Mouse (Mus musculus) myocyte (in vitro differentiated cells): ENCODE data around the gene Ulk3. TPM values are rescaled to one million over a fixed set of nuclear protein-coding genes. Genes with fewer than 3 reads are reported as not detected.
A peak's percentile ranks its signal among the peaks of the same experiment; 100 is the strongest.

ENCODE experiments used
- H3K27me3 ChIP-seq: one replicate; pipeline ENCODE4 v1.6.1; 2011; ENCODE audit not compliant: control insufficient read depth, insufficient read depth, insufficient read length
- H3K36me3 ChIP-seq: one replicate; pipeline ENCODE4 v1.6.1; 2011; ENCODE audit not compliant: control insufficient read depth, insufficient read depth
- H3K4me2 ChIP-seq: one replicate; pipeline ENCODE4 v1.6.1; 2011; ENCODE audit warnings: low read depth, control low read depth
- H3K4me3 ChIP-seq: one replicate; pipeline ENCODE4 v1.5.1; 2011; ENCODE audit warnings: mild to moderate bottlenecking, control low read depth, moderate library complexity
- H3K79me2 ChIP-seq: one replicate; pipeline ENCODE4 v1.6.1; 2011; ENCODE audit not compliant: control insufficient read depth, insufficient read depth
- H3ac ChIP-seq: one replicate; pipeline ENCODE4 v1.6.1; 2011; ENCODE audit not compliant: control insufficient read depth, insufficient read length
- CEBPB ChIP-seq: IDR thresholded peaks from 2 replicates; pipeline ENCODE4 v1.6.1; 2011; ENCODE audit warnings: mild to moderate bottlenecking, moderate library complexity; ENCODE audit not compliant: poor library complexity, insufficient read depth, severe bottlenecking
- E2F4 ChIP-seq: IDR thresholded peaks from one replicate; pipeline ENCODE4 v1.6.1; 2011; ENCODE audit warnings: mild to moderate bottlenecking, control low read depth, moderate library complexity; ENCODE audit not compliant: insufficient read depth
- MAX ChIP-seq: IDR thresholded peaks from one replicate; pipeline ENCODE4 v1.6.1; 2011; ENCODE audit warnings: low read depth, mild to moderate bottlenecking, control low read depth
- MYOD1 ChIP-seq, 3 experiments: IDR thresholded peaks; one replicate each; pipeline ENCODE4 v1.6.1; 2011; ENCODE audit warnings: control low read depth in 2 of 3, low read depth in 2 of 3, mild to moderate bottlenecking in 2 of 3, moderate library complexity in 1 of 3; ENCODE audit not compliant: insufficient read length in 2 of 3, control insufficient read depth in 1 of 3
- MYOG ChIP-seq, 3 experiments: IDR thresholded peaks; one replicate each; pipeline ENCODE4 v1.6.1; 2011; ENCODE audit warnings: control low read depth in 2 of 3, low read depth in 2 of 3, mild to moderate bottlenecking in 2 of 3; ENCODE audit not compliant: insufficient read length in 2 of 3, control insufficient read depth in 1 of 3, insufficient read depth in 1 of 3
- POLR2A ChIP-seq: IDR thresholded peaks from one replicate; pipeline ENCODE4 v1.6.1; 2011; ENCODE audit warnings: low read depth, mild to moderate bottlenecking, control low read depth, moderate library complexity; ENCODE audit not compliant: insufficient read length
- POLR2AphosphoS2 ChIP-seq: IDR thresholded peaks from one replicate; pipeline ENCODE4 v1.6.1; 2011; ENCODE audit warnings: low read depth, control low read depth; ENCODE audit not compliant: insufficient read length
- REST ChIP-seq: IDR thresholded peaks from one replicate; pipeline ENCODE4 v1.6.1; 2011; ENCODE audit warnings: mild to moderate bottlenecking, control low read depth, moderate library complexity; ENCODE audit not compliant: insufficient read depth, insufficient read length
- SRF ChIP-seq: IDR thresholded peaks from one replicate; pipeline ENCODE4 v1.6.1; 2011; ENCODE audit warnings: low read depth; ENCODE audit not compliant: control insufficient read depth, insufficient read length
- TCF12 ChIP-seq: IDR thresholded peaks from one replicate; pipeline ENCODE4 v1.6.1; 2011; ENCODE audit warnings: mild to moderate bottlenecking, control low read depth; ENCODE audit not compliant: poor library complexity, insufficient read depth, severe bottlenecking
- TCF3 ChIP-seq: IDR thresholded peaks from one replicate; pipeline ENCODE4 v1.6.1; 2011; ENCODE audit warnings: low read depth, control low read depth; ENCODE audit not compliant: insufficient read length
- USF1 ChIP-seq: IDR thresholded peaks from one replicate; pipeline ENCODE4 v1.6.1; 2011; ENCODE audit warnings: low read depth, mild to moderate bottlenecking, control low read depth, moderate library complexity
- polyA plus RNA-seq: library from polyadenylated mRNA; unstranded; fragments of >200 nt; fragmentation: generic; extraction: Trizol; gene quantifications from one replicate; pipeline ENCODE4 v1.2.1, GENCODE M21; 2012; ENCODE audit warnings: missing spikeins

The Ulk3 gene
- polyA plus RNA-seq, result 12.2 TPM

GRCm38 (mm10) chr9:57589224-57590126, at the start of gene Ulk3:
Ulk3 (plus strand) TSS chr9:57589452.
- Histone ChIP-seq H3K79me2 (peaks cover 10% of the 10 kb centered on the region), H3K4me2 (peak within 1 kb of the TSS; percentile 75), H3ac (peak within 1 kb of the TSS; percentile 79), H3K27me3 (no peaks in the 10 kb centered on the region), H3K4me3 (peak within 1 kb of the TSS; percentile 72), H3K36me3 (no peaks in the 10 kb centered on the region)
- TF ChIP-seq POLR2AphosphoS2 (no peak), MYOG (IDR thresholded peaks at IDR 0.05; ENCODE audit: control insufficient read depth in 1 of 3, insufficient read depth in 1 of 3, insufficient read length in 2 of 3, low read depth in 2 of 3) (peak in 1 of 3 experiments; percentile 50), SRF (no peak), USF1 (no peak), MAX (no peak), E2F4 (no peak), REST (no peak), TCF12 (no peak), CEBPB (no peak), POLR2A (peak; percentile 61)

GRCm38 (mm10) chr9:57539550-57539949, 49.7 kb upstream of the Ulk3 start:
- no peak overlapping the region for H3K4me3 ChIP-seq
- no peak overlapping the region for H3ac ChIP-seq
- H3K4me2 ChIP-seq, result no peak overlapping the region
- peaks cover 8% of the 10 kb centered on the region for H3K79me2 ChIP-seq
- peaks cover 13% of the 10 kb centered on the region for H3K36me3 ChIP-seq
- TF ChIP-seq USF1 (no peak), TCF12 (no peak), MYOG (IDR thresholded peaks at IDR 0.05; ENCODE audit: control insufficient read depth in 1 of 3, insufficient read depth in 1 of 3, insufficient read length in 2 of 3, low read depth in 2 of 3) (no peak), REST (no peak), MAX (no peak), CEBPB (no peak), MYOD1 (IDR thresholded peaks at IDR 0.05; ENCODE audit: control insufficient read depth in 1 of 3, insufficient read length in 2 of 3, low read depth in 2 of 3) (no peak), E2F4 (no peak), POLR2AphosphoS2 (no peak), TCF3 (no peak), SRF (no peak), POLR2A (no peak)
- no peaks in the 10 kb centered on the region for H3K27me3 ChIP-seq

GRCm38 (mm10) chr9:57541312-57541711, 47.9 kb upstream of the Ulk3 start:
- Histone ChIP-seq H3ac (no peak overlapping the region), H3K36me3 (peaks cover 29% of the 10 kb centered on the region), H3K4me3 (no peak overlapping the region), H3K27me3 (no peaks in the 10 kb centered on the region), H3K4me2 (no peak overlapping the region), H3K79me2 (peaks cover 8% of the 10 kb centered on the region)
- TF ChIP-seq REST, result no peak
- no peak for TF ChIP-seq TCF12
- TF ChIP-seq SRF, result no peak
- TF ChIP-seq E2F4, result no peak
- no peak for TF ChIP-seq POLR2A
- no peak for TF ChIP-seq POLR2AphosphoS2
- TF ChIP-seq CEBPB, result no peak
- TF ChIP-seq MYOD1 (IDR thresholded peaks at IDR 0.05; ENCODE audit: control insufficient read depth in 1 of 3, insufficient read length in 2 of 3, low read depth in 2 of 3), result no peak
- TF ChIP-seq USF1, result no peak
- no peak for TF ChIP-seq TCF3
- no peak for TF ChIP-seq MAX
- no peak for TF ChIP-seq MYOG (IDR thresholded peaks at IDR 0.05; ENCODE audit: control insufficient read depth in 1 of 3, insufficient read depth in 1 of 3, insufficient read length in 2 of 3, low read depth in 2 of 3)

- Histone ChIP-seq H3ac (no peak overlapping the region), H3K4me2 (no peak overlapping the region), H3K36me3 (peaks cover 29% of the 10 kb centered on the region), H3K27me3 (no peaks in the 10 kb centered on the region), H3K79me2 (peaks cover 3% of the 10 kb centered on the region), H3K4me3 (no peak overlapping the region)
- TF ChIP-seq POLR2A (no peak), SRF (no peak), CEBPB (no peak), MYOD1 (IDR thresholded peaks at IDR 0.05; ENCODE audit: control insufficient read depth in 1 of 3, insufficient read length in 2 of 3, low read depth in 2 of 3) (no peak), E2F4 (no peak), TCF12 (no peak), USF1 (no peak), REST (no peak), MAX (no peak), TCF3 (no peak), POLR2AphosphoS2 (no peak), MYOG (IDR thresholded peaks at IDR 0.05; ENCODE audit: control insufficient read depth in 1 of 3, insufficient read depth in 1 of 3, insufficient read length in 2 of 3, low read depth in 2 of 3) (no peak)
These were observed 45.3 kb upstream of the Ulk3 start for GRCm38 (mm10) chr9:57543951-57544350.
